Mouse (Mus musculus) cerebellum, postnatal 25 days (tissue): ENCODE measurements around the gene Rnf115.
A peak's percentile ranks its signal among the peaks of the same experiment; 100 is the strongest.
"Not testable (repeated sequence)": the region's sequence is repeated elsewhere in the genome, so short reads cannot be mapped to it uniquely, and the experiment has no call there.

Experiments used
- DNase-seq, 2 experiments: peaks; one replicate each; pipeline ENCODE4 v3.0.0; 2021; ENCODE audit warnings: mixed read lengths in 2 of 2

The Rnf115 gene

DNA sequence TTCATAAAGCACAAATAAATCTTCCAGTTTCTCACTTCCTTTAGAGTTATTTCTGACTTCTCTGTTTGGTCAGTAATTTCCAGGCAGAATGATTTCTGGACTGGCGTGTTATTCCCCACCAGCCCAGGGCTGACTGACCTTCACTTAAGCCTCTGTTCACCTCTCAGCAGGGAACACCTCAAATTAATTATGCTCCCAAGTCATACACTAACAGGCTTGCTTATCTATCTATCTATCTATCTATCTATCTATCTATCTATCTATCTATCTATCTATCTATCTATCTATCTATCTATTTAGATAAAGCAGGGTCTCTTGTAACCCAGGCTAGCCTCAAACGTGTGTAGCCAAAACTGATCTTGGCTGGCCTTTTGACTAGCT is 18.8 kb upstream of the Rnf115 start:
- no peak for DNase-seq

DNA sequence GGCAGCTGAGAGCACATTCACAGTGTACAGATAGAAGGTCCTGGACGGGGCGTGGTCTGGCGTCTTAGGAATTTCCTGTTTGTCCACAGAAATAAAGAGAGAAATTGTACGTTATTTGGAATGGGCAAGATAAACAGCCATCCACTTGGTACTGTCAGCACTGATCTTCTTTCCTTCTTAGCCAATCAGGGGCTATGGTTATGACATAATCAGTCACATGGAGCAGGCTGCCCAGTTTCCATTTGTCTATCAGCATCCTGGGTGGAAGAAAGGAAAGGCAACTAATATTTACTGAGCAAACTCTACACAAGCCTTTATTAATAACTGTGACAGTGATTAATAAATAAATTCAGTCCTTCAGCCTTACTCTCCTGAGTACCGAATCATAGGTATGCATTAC is 13.2 kb upstream of the Rnf115 start:
- DNase-seq: no peak

DNA sequence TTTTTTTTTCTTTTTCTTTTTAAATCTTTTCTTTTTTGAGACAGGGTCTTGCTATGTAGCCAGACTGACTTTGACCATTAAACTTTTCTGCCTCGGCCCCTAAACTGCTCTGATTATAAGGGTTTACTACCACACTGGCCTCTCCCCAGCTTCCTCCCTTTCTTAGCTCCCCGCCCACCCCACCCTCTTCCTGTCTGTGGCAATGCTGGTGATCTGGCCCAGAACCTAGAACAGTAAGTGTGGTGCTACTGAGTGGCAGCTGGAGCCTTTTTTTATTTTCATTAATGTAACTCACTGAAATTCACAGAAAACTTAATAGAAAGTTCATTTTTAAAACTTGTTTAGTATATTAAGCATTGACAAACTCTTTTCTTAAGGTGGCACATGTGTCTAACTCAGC is 11.6 kb upstream of the Rnf115 start:
- no peak for DNase-seq

DNA sequence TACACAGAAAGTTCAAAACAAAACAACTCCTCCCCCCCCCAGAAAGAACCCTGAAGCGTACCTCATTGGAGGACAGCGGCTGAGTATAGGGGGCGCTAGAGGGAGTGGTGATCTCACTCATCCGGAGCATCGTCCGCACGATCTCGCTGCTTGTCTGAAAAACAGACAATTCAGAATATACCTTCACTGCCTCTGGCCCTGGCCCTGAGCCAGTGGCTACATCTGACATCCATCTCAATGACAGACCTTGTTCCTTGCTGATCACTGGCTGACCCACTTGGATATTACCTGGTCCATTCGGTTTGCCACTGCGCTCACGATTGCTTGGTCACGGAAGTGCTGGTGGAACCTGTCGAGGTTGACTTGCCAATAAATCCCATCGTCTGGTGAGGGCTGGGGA is 8.3 kb upstream of the Rnf115 start:
- peak; percentile 79 to 91 for DNase-seq

DNA sequence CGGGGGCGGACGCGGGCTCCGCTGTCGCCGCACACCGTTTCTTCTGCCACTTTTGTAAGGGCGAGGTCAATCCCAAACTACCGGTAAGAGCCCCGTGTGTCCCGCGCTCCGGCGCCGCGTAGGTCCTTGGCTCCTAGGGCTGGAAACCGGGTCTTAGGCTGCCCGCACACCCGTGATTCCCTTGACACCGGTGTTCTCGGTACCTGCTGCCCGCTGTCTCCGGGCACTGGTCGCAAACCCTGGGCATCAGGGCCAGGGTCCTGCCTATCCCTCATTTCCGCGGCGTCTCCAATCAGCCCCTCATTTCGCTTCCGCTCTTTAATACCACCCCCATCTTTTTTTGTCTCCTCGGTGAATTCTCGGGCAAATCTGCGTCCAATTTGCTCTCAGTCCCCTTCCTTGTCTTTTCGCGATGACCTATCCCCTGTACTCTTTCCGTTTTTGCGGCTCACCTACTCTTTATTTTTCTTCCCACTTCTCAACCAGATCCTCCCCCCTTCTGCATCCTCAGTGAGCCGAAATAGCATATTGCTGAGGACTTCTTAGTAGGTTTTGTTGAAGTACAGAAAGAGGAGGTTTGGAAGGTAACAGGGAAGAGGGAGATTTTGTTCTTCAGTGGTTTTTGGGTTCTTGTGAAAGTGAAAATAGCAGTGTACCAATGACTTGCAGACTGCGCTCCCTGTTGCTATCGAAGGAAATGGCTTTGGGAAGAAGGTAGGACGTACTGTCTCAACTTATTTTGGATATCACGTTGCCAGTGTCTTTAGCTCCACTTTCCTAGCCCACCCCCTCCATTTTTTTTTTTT is 567 bp downstream of the Rnf115 start:
- no peak for DNase-seq

DNA sequence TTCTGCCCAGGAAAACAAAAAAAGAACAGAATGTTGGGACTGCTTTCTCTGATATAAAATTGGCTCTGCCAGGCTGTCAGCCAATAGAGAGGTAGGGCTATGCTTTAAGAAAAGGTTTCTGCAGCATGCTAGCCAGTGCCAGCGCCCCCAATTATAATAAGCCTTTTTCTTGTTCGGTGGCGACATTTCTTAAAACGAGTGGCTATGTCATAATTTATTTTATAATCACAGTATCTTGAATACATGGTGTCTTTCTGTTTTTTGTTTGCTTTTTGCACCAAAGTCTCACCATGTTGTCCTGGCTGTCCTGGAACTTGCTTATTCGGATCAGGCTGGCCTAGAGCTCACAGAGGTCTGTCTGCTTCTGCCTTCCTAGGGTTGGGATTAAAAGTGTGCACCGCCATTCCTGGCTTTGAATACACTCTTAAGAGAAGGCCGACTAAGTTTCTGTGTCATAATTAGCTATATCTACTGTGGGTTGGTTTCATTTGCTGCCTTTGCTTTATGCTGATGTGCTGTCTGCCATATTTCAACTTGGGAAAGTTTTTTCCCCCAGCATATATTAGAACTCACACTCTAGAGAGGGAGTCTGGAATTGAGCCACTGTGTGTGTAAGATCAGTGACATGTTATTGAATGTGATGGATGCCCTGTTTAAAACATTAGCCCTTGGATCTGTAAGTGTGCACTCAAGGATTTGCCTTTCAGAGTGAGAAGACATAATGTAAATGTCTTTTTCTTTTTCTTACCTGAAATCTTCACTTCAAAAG is 1.4 kb downstream of the Rnf115 start:
- no peak for DNase-seq

DNA sequence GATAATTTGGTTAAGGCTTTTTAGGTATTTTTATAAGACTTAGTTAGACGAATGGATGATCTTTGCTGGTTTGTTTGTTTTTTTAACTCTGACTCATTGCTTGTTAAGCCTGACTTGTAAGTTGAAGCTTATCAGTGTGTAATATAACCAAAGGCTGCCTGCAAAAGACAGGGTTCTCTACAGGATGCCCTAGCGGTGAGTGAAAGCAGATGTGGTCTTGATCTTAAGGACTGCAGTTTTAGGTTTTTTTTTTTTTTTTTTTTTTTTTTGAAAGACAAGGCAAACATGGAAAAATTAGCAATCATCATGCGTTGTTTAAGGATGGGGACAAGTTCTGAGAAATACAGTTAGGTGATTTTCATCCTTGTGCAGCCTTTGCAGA is 1.9 kb downstream of the Rnf115 start:
- no peak for DNase-seq

DNA sequence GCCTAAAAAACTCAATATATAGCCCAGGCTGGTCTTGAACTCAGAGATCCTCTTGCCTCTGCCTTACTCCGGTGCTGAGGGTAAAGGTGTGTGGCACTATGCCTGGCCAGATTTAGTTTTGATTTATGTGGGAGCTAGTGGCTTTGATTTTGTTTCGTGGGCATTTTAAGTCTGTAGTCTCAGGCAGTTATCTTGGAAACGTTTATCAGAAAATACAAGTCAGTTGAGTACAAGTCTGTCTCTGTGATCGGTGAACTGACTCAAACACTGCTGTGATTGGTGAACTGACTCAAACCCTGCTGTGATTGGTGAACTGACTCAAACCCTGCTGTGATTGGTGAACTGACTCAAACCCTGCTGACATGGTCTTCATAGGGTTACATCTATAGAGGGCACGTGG is 3.3 kb downstream of the Rnf115 start:
- DNase-seq: no peak

DNA sequence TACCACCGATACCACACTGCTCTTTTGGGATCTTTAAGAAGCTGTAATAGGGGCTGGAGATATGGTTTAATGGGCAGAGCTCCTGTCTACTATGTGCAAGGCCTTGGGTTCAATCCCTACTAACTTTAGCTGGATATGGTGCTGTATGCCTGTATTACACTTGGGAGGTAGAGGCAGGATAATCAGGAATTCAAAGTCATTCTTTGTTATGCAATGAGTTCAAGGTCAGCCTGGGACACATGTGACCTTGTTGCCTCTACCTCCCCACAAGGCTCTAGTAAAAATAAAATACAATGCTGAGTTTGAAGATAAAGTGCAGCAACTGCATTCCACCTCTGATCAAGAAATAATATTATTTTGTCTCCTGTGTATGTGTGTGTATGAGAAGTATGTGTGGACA is 6.5 kb downstream of the Rnf115 start:
- no peak for DNase-seq

DNA sequence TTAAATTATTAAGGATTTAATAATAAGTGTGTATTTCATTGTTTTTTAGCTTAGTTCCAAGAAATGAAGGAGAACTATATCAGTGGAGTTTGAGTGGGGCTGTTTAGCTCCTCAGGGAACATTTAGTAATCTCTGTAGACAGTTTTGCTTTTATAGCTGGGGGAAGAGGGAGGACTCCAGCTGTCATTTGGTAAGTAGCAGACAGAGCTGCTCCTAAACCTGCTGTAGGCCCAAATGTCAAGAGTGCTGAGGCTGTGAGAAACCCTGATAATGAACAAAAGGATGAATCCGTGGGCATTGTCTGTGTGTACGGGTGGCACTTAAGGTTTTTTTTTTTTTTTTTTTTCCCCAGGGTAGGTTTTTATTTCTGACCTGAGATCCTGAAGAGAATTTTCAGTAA is 7.7 kb downstream of the Rnf115 start:
- DNase-seq: no peak

DNA sequence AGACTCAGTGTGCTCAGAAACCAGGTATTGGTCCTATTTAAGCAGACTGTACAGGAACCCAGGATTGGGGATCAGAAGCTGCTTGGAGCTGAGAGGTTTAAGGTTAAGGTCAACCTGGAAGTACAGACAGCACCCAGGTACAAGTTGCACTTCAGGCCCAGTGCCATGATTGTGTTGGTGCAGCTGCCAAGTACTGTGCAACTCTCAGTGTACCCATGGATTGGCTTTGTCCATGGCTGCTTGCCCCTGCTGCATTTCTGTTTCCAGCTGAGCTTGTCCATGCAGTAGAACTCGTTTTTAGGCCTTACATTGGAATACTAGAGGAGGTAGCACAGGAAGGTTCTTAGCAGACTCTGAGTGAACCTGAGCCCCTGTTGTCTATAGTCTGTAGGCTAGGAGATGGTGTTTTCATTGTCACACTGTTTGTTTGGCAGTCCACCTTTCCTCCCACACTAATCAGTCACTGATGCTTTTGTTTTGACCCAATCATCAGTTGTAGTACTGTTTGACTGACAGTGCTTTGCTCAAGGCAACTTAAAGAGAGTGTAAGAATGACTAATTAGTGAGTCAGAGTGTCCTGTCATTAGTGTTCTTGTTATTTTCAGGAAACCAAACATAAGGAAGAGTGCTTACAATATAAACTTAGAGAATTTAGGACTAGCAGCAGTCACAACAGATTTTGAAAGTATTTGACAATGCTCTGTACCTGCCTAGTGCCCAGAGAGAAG is 9.7 kb downstream of the Rnf115 start:
- no peak for DNase-seq

DNA sequence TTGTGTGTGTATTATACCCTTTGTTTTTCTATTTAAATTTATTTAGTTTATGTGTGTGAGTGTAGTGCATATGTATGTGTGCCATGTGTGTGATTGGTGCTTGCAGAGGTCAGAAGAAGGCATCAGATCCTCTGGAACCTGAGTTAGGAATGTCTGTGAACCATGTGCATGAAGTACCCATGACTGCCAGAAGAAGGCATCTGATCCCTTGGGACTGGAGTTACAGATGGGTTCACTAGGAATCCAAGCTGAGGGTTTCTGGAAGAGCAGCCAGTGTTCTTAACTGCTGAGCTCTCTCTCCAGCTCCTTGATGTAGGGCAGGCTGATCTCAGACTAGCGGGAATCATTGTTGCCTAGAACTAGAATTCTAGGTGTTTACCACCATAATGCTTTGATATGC is 10.5 kb downstream of the Rnf115 start:
- no peak for DNase-seq

DNA sequence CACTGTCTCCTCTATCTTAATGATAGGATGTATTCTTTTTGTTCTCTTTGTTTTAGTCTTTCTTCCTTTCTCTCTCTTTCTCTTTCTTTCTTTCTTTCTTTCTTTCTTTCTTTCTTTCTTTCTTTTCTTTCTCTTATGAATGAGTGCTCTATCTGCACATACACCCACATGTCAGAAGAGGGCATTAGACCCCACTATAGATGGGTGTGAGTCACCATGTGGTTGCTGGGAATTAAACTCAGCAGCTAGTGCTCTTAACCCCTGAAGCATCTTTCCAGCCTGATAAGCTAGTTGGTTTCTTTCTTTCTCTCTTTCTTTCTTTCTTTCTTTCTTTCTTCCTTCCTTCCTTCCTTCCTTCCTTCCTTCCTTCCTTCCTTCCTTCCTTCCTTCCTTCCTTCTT is 12.8 kb downstream of the Rnf115 start:
- DNase-seq: not testable (repeated sequence)

DNA sequence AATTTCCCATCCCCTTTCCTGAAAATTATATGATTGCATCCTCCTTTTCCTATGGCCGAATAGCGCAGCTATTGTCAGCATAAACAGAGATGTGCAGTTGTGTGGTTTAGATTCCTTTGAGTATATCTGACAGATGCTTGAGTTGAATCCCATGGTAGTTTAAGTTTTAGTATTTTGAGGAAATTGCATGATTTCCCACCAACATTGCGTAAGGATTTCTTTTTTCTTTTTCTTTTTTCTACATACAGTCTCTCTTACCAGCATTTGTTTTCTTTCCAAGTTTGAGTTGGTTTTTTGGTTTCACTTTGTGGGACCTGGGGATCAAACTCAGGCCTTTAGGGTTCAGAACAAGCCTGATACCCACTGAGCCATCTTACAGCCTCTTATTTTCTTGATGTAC is 16.9 kb downstream of the Rnf115 start:
- DNase-seq: no peak

DNA sequence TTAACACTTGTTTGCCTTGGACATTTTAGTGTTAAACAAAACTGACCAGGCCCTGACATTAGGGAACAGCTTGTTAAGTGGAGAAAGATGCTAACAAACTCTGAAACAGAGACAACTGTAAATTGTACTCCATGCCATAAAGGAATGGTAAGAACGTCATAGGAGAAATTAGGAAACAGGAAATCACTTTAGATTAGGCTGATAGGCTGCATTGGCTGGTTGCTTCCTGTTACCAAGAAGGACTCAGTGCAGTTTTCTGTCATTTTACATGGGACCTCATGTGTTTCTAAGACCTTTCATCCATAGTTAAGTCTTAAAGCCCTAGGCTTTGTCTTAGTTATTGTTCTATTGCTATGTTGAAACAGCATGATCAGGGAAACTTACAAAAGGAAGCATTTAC is 19.4 kb downstream of the Rnf115 start:
- no peak for DNase-seq

DNA sequence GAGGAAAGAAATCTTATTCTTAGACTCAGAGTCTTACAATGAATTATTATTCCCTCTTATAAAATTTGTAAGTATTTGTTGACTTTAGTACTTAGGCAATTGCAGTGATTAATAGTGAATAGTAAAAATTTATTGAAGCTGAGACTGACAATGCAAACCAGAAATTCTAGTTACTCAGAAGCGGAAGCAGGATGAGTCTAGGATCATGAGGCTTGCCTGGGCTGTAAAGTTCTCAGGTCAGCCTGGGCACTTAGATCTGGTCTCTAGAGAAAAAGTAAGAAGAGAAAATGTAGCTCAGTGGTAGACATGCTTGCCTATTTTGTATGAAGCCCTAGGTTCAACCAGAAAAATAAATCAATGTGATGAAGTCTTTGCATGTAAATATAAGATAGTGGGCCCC is 28.5 kb downstream of the Rnf115 start:
- no peak for DNase-seq

DNA sequence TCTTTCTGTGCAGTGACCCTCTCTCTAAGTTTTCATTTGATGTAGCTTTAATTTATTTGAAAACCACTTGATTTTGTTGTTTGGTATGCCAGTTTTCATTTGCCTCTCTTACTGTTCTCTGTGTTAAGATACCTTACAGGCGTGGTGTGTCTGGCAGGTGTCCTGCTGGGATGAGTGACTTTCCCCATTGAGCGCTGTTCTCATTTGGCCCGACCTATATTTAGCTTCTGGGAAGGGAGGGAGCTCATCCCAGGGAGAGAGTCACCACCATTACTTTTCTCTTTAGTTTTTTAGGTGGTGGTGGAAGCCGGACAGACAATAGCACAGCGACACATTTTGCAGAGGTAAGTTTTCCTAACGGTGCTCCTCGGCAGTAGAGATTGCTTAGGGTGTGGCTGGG is 30.2 kb downstream of the Rnf115 start:
- peak; percentile 50 to 65 for DNase-seq

DNA sequence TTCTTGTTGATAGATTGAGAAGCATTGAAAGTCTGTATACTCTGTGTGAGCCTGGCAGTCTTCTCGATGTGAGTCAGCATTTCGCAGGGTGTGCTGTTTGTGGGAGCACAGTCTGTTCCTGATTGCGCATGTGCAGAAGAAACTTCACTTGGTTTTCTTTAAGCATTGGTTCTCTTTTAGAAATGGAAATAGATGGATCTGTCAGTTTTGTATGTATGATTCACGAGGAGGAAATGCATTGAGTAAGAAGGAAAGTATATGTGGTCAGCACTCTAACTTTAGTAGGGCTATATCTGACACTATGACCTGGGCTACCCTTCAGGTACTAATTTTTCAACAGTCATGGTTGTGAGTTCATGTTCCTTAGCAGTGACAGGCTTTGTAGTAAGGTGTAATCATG is 32.2 kb downstream of the Rnf115 start:
- DNase-seq: no peak

DNA sequence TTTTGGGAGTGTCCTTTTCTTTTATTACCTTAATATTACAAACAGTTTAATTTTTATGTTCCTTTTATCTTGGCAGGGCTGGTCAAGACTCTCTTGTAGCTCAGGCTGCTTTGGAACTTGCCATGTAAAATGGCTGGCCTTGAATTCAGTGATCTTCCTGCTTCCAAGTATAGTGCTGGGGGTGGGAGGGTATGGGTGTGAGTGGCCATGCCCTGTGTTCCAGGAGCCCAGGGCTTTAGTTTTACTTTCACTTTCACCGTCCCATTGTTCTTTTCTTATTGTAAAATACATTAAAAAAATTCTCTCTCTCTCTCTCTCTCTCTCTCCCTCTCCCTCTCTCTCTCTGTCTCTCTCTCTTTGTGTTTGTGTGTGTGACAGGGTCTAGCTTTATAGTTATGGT is 37.1 kb downstream of the Rnf115 start:
- DNase-seq: no peak

DNA sequence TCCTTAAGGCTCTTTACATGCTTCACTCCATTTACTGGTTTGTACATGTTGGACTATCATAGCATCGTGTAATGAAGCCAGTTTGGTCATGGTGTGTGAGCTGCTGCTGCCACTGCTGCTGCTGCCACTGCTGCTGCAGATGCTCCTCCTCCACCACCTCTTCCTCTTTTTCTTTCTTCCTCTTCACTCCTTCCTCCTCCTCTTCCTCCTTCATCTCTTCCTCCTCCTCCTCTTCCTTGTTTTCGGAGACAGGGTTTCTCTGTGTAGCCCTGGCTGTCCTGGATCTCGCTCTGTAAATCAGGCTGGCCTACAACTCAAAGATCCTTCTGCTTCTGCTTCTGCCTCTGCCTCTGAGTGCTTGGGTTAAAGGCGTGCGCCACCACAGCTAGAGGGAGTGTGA is 42.5 kb downstream of the Rnf115 start:
- DNase-seq: no peak

DNA sequence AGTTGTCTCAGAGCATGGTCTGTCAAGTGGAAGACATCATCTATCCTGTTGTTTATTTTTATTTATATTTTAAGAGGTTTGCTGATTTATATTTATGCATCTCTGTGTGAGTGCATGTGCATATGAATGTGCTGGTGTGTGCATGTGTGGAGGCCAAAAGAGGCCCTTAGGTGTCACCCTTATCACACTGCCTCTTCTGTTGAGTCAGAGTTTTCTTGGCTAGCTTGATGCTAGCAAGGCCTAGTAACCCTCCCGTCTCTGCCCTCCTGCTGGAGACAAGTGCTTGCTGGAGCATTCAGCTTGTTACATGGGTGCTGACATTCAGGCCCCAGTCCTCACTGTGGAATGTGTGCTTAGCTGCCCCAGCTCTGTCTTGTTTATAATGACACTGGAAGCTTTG is 45.5 kb downstream of the Rnf115 start:
- no peak for DNase-seq

DNA sequence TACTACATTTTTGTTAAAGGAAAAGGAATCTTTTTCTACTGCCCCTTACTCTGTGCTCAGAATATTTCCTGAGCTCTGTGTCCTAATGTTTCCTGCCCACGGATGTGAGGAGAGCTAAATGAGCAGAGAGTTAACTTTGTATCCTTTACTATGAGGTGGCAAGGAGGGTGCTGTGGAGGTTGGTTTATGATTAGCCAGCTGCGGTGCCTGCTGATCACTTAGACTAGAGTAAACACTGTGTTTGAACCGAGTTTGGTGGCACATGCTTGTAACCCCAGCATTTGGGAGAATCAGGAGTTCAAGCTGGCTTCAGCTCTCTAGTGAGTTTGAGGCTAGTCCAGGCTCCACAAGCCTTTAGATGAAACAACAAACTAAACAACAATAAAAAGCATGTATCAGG is 49.7 kb downstream of the Rnf115 start:
- DNase-seq: no peak

DNA sequence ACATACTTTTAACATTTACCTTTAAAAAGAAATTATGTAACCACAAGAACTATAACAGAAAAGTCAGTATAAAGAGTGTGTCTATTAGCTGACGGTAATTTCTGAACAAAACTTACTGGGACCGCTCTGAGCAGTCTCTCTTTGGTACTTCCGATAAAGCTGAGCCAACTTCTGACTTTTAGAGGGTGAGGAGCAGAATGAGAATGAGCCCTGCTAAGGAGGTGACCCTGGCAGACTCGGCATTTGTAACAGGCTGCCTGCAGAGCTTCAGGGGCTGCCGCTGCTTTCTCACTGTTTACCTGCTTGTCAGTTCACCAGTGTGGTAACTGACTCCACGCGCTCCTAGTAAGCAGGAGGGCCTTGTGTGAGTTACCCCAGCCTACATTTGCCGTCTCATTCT is 54.8 kb downstream of the Rnf115 start:
- no peak for DNase-seq

DNA sequence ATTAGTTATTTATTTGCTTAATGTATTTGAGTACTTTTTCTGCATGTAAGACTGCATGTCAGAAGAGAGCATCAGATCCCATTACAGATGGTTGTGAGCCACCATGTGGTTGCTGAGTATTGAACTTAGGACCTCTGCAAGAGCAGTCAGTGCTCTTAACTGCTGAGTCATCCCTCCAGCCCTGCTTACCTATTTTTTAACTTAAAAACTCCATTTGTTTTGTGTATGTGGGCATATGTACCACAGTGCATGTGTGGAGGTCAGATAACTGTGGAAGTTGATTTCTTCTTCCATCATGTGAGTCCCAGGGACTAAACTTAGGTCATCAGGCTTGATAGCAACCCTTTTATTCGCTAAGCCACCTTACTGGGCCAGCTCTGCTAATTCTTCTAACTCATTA is 60.3 kb downstream of the Rnf115 start:
- no peak for DNase-seq
